Mouse (Mus musculus) thymus, postnatal 10 days (tissue): Measurements from ENCODE around the gene Casp14.

Source experiments
- DNase-seq, 2 experiments: peaks; one replicate each; pipeline ENCODE4 v3.0.0; 2021; ENCODE audit warnings: low spot score in 2 of 2

Gene Casp14

GRCm38 (mm10) chr10:78718056-78718455, at the start of gene Casp14:
Casp14 (minus strand) TSS chr10:78718294.
- DNase-seq = no peak

GRCm38 (mm10) chr10:78765570-78765969, 47.5 kb upstream of the Casp14 start:
- no peak for DNase-seq

GRCm38 (mm10) chr10:78756021-78756420, 37.9 kb upstream of the Casp14 start:
- DNase-seq = peak in 1 of 2 experiments; percentile 28

- no peak for DNase-seq
Observed at GRCm38 (mm10) chr10:78752452-78753191, 34.5 kb upstream of the Casp14 start, which contains the start of gene Ccdc105. Ccdc105 (minus strand) TSS chr10:78753065.

- DNase-seq = no peak
Observed at GRCm38 (mm10) chr10:78748946-78749345, 30.9 kb upstream of the Casp14 start.

- no peak for DNase-seq
Observed at GRCm38 (mm10) chr10:78748161-78748560, 30.1 kb upstream of the Casp14 start.

- DNase-seq = no peak
Observed at GRCm38 (mm10) chr10:78747035-78747721, 29.1 kb upstream of the Casp14 start.

GRCm38 (mm10) chr10:78745453-78746232, 27.5 kb upstream of the Casp14 start:
- DNase-seq = no peak

GRCm38 (mm10) chr10:78743721-78744120, 25.6 kb upstream of the Casp14 start:
- no peak for DNase-seq

GRCm38 (mm10) chr10:78739821-78740220, 21.7 kb upstream of the Casp14 start:
- no peak for DNase-seq

- DNase-seq = no peak
Observed at GRCm38 (mm10) chr10:78727876-78728275, 9.8 kb upstream of the Casp14 start.

- no peak for DNase-seq
Observed at GRCm38 (mm10) chr10:78727035-78727434, 8.9 kb upstream of the Casp14 start.

GRCm38 (mm10) chr10:78723416-78723815, 5.3 kb upstream of the Casp14 start:
- DNase-seq = no peak

GRCm38 (mm10) chr10:78722654-78723053, 4.6 kb upstream of the Casp14 start:
- no peak for DNase-seq

GRCm38 (mm10) chr10:78722036-78722435, 3.9 kb upstream of the Casp14 start:
- no peak for DNase-seq

GRCm38 (mm10) chr10:78716231-78716630, 1.9 kb downstream of the Casp14 start:
- DNase-seq = no peak

GRCm38 (mm10) chr10:78715156-78715555, 2.9 kb downstream of the Casp14 start:
- DNase-seq = no peak

- DNase-seq = no peak
Observed at GRCm38 (mm10) chr10:78714129-78714528, 4.0 kb downstream of the Casp14 start.

- no peak for DNase-seq
Observed at GRCm38 (mm10) chr10:78710706-78711105, 7.4 kb downstream of the Casp14 start.

- no peak for DNase-seq
Observed at GRCm38 (mm10) chr10:78700881-78701280, 17.2 kb downstream of the Casp14 start.

- no peak for DNase-seq
Observed at GRCm38 (mm10) chr10:78689973-78690372, 28.1 kb downstream of the Casp14 start.

- no peak for DNase-seq
Observed at GRCm38 (mm10) chr10:78686995-78687577, 31.0 kb downstream of the Casp14 start.
